Comparison of ENCODE assay signal across 21 mouse cellular contexts in genomic region chr3:9432796-9433526, GRCm38 (mm10).
DNase-seq lines count a peak whose midpoint lies in the region; ATAC-seq and TF ChIP-seq lines count a peak whose summit lies in the region.
"Had no signal": no experiment of that assay in that cellular context is flagged by ENCODE, and none has a peak within 500 bp of the region (broad histone marks: within the 10 kb centered on the region; RNA-seq: fewer than 3 reads in every experiment).

No protein-coding gene starts in this region.

- H3K27ac ChIP-seq in gastrocnemius, adult 2 months = peak overlapping the region; percentile 61
- no peak overlapping the region for H3K27ac ChIP-seq in kidney, postnatal 0 days
- H3K27ac ChIP-seq in heart, embryonic 10.5 days = no peak overlapping the region; the same call in 1 of the 2 replicates
- H3K27ac ChIP-seq in heart, postnatal 0 days (ENCODE audit: low read depth) = peak overlapping the region; percentile 52
- H3K27ac ChIP-seq: forebrain, embryonic 15.5 days; hindbrain, embryonic 14.5 days; kidney, embryonic 15.5 days; liver, embryonic 15.5 days had no signal

- TF ChIP-seq EP300 in heart, postnatal 0 days (IDR thresholded peaks at IDR 0.05; ENCODE audit: low read depth) = no peak

- H3K36me3 ChIP-seq in kidney, postnatal 0 days (ENCODE audit: insufficient read depth, low read length) = peaks cover 7% of the 10 kb centered on the region; the same call in 1 of the 2 replicates
- H3K36me3 ChIP-seq in heart, embryonic 10.5 days = peaks cover 18% of the 10 kb centered on the region; the same call in 1 of the 2 replicates
- H3K36me3 ChIP-seq in heart, postnatal 0 days (replicated peaks; ENCODE audit: control insufficient read depth, insufficient read depth, low read length) = 0 out of 2 replicates have a peak, but pooled peaks cover 3% of the 10 kb centered on the region

- no peak overlapping the region for H3K9ac ChIP-seq in kidney, postnatal 0 days (ENCODE audit: low read depth, low read length)
- H3K9ac ChIP-seq in heart, postnatal 0 days (replicated peaks; ENCODE audit: low read depth, low read length) = no peak overlapping the region
- H3K9ac ChIP-seq: forebrain, embryonic 15.5 days; hindbrain, embryonic 14.5 days; kidney, embryonic 15.5 days; liver, embryonic 15.5 days had no signal

- ATAC-seq in kidney, postnatal 0 days (replicated peaks; ENCODE audit: low FRiP score, low read depth) = no peak
- ATAC-seq in heart, postnatal 0 days (ENCODE audit: insufficient read depth, low read depth) = 0 out of 2 replicates have a peak, but pooled peaks have one; percentile 34
- ATAC-seq: CD4-positive, CD25-positive, alpha-beta regulatory T cell, adult 4 months; forebrain, embryonic 15.5 days; intestine, embryonic 16.5 days; Patski had no signal

- intact Hi-C loops in gastrocnemius, adult 2 months (cut with DNase I) = no loop called here

- H3K9me3 ChIP-seq in kidney, postnatal 0 days (replicated peaks; ENCODE audit: low read length) = no peaks in the 10 kb centered on the region
- H3K9me3 ChIP-seq in heart, embryonic 10.5 days = no peaks in the 10 kb centered on the region
- no peaks in the 10 kb centered on the region for H3K9me3 ChIP-seq in heart, postnatal 0 days (replicated peaks; ENCODE audit: control insufficient read depth, low read length)
- H3K9me3 ChIP-seq: forebrain, embryonic 15.5 days; kidney, embryonic 15.5 days; liver, embryonic 15.5 days had no signal

- TF ChIP-seq CTCF in gastrocnemius, adult 2 months (IDR thresholded peaks at IDR 0.05) = no peak
- TF ChIP-seq CTCF in kidney, postnatal 0 days (IDR thresholded peaks at IDR 0.05; ENCODE audit: low read depth) = no peak
- no peak for TF ChIP-seq CTCF in heart, postnatal 0 days (IDR thresholded peaks at IDR 0.05; ENCODE audit: low read depth)

- 83% methylated on average over 16 of the region's 16 CpGs for whole genome bisulfite sequencing in kidney, postnatal 0 days
- WGBS in heart, embryonic 10.5 days = 85% methylated on average over 16 of the region's 16 CpGs
- WGBS in heart, postnatal 0 days = 71% methylated on average over 16 of the region's 16 CpGs

- H3K4me2 ChIP-seq in kidney, postnatal 0 days (ENCODE audit: low read length) = no peak overlapping the region
- H3K4me2 ChIP-seq in heart, postnatal 0 days (ENCODE audit: low read depth, low read length) = no peak overlapping the region
- H3K4me2 ChIP-seq: forebrain, embryonic 15.5 days; hindbrain, embryonic 14.5 days; kidney, embryonic 15.5 days; liver, embryonic 15.5 days had no signal

- H3K27me3 ChIP-seq in kidney, postnatal 0 days (ENCODE audit: insufficient read depth, low read length) = no peaks in the 10 kb centered on the region
- no peaks in the 10 kb centered on the region for H3K27me3 ChIP-seq in heart, embryonic 10.5 days (ENCODE audit: insufficient read depth, poor library complexity, severe bottlenecking)
- no peaks in the 10 kb centered on the region for H3K27me3 ChIP-seq in heart, postnatal 0 days (ENCODE audit: control insufficient read depth, insufficient read depth, low read length)
- H3K27me3 ChIP-seq: forebrain, embryonic 15.5 days; kidney, embryonic 15.5 days; liver, embryonic 15.5 days; Patski had no signal

- no peak for DNase-seq in gastrocnemius, adult 2 months
- DNase-seq in gastrocnemius, adult 18-20 months (ENCODE audit: low spot score) = no peak
- DNase-seq in kidney, postnatal 0 days (ENCODE audit: low spot score) = peak; percentile 5
- no peak for DNase-seq in kidney, postnatal 10 days
- peak; percentile 58 for DNase-seq in heart, embryonic 10.5 days (ENCODE audit: low spot score)
- DNase-seq in heart, postnatal 0 days (ENCODE audit: low spot score) = peak; percentile 48
- no peak for DNase-seq in layer of hippocampus, postnatal 10 days (ENCODE audit: low spot score in 2 of 2)
- DNase-seq: adrenal gland, postnatal 10 days; cerebellum, postnatal 25 days; embryo, embryonic 11 days; layer of hippocampus, postnatal 36 days; midbrain, embryonic 14.5 days; thymus, postnatal 25 days had no signal

- H3K4me3 ChIP-seq in gastrocnemius, adult 2 months = no peak overlapping the region
- no peak overlapping the region for H3K4me3 ChIP-seq in kidney, postnatal 0 days (replicated peaks; ENCODE audit: low read depth, low read length)
- H3K4me3 ChIP-seq in heart, embryonic 10.5 days = no peak overlapping the region
- H3K4me3 ChIP-seq in heart, postnatal 0 days (ENCODE audit: low read depth, low read length) = no peak overlapping the region
- H3K4me3 ChIP-seq: forebrain, embryonic 15.5 days; kidney, embryonic 15.5 days; liver, embryonic 15.5 days; myocyte had no signal

- no peaks in the 10 kb centered on the region for H3K4me1 ChIP-seq in kidney, postnatal 0 days (replicated peaks; ENCODE audit: insufficient read depth, low read length)
- peaks cover 25% of the 10 kb centered on the region for H3K4me1 ChIP-seq in heart, embryonic 10.5 days
- peaks cover 38% of the 10 kb centered on the region for H3K4me1 ChIP-seq in heart, postnatal 0 days (ENCODE audit: control insufficient read depth, insufficient read depth)
- H3K4me1 ChIP-seq: forebrain, embryonic 15.5 days; kidney, embryonic 15.5 days; liver, embryonic 15.5 days had no signal

Comparison
In these comparisons a context has a peak if more than half of its experiments do, and no peak if none do; other contexts are left out.
1. DNase-seq: peak in kidney, postnatal 0 days (single experiment), heart, embryonic 10.5 days (single experiment) and heart, postnatal 0 days (single experiment); none in gastrocnemius, adult 2 months (single experiment), gastrocnemius, adult 18-20 months (single experiment), kidney, postnatal 10 days (single experiment) and layer of hippocampus, postnatal 10 days (0 of 2).
2. H3K27ac ChIP-seq: peak in gastrocnemius, adult 2 months (single experiment) and heart, postnatal 0 days (single experiment); none in kidney, postnatal 0 days (single experiment) and heart, embryonic 10.5 days (single experiment).